Mouse (Mus musculus) R1 (cell line): ENCODE measurements around the gene Mrpl2.
A peak's percentile ranks its signal among the peaks of the same experiment; 100 is the strongest.

Source experiments
- DNase-seq: peaks from one replicate; pipeline ENCODE4 v3.0.0-alpha.2; 2018; ENCODE audit warnings: low read depth, low spot score

The Mrpl2 gene

DNA sequence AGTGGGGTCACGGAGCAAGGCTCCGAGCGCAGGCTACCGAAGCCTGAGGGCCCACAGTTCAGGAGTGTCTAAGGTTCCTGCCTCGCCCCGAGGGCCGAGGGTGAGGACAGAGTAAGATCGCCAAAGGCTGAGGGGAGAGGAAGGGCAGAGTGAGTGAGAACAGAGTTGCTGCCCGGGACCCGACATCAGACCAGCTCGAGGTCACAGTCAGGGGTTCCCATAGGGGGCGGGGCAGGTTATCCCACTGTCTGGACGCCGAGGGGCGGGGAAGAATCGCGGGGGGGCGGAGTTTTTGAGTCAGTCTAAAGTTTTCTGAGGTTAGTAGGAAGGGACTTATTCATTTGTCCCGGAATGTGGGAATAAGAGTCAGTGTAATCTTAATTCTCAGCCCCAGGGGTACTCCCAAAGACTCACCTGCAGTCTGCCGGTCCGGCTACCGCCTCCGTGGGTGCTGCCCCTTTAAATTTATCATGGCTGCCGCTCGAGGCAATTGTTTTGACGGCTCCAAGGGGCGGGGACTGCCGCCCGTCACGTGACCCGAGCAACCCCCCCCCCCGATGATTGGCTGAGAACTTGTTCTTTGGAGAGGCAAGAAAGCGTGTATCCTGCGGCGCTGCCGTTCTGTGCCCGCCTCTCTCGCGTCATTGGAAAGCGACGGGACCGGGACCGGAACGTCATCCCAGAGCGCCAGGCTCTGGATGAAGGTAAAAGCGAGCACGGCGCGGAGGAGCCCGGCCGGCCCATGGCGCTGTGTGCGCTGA lies at the start of gene Mrpl2, which contains the start of gene Klc4:
Gene Mrpl2 (plus strand): TSS at position 669 of the 761 bp plus-strand sequence.
Gene Klc4 (minus strand): TSS at position 462 of the 761 bp plus-strand sequence.
- peak; percentile 99 for DNase-seq

DNA sequence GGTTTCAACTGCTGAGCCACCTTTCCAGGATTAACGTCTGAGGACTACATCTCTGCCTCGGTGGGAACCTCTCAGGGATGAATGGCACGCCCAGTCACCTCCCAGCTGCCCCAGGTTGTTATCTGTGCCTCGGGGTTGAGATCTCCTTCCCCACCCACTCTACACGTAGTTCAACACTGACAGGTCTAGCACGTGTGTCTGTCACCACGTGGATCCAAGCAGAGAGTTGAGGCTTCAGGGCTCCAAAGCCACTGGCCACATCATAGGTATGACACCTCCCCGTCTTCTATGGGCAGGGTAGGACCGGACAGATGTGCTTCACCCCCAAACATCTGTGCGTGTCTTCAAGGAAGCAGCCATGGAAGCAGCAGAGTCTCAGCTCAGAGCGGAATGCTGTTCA lies 48.1 kb upstream of the Mrpl2 start:
- DNase-seq = no peak

DNA sequence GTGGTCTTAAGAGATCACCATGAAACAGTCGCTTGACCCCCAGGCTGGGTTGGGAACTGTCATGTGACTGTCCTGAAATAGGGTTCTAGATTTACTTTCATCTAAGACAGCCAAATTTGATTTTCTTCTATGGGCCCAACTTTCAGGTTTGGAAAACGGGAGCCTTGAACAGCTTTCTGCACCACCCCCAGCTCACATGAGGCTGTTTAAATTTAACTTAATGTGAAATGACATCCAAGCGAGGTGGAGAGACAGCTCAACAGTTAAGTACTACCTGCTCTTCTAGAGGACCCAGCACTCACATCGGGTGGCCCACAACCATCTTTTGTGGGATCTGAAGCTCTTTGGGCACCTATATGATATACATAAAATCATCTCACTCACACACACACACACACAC lies 47.1 kb upstream of the Mrpl2 start:
- no peak for DNase-seq

DNA sequence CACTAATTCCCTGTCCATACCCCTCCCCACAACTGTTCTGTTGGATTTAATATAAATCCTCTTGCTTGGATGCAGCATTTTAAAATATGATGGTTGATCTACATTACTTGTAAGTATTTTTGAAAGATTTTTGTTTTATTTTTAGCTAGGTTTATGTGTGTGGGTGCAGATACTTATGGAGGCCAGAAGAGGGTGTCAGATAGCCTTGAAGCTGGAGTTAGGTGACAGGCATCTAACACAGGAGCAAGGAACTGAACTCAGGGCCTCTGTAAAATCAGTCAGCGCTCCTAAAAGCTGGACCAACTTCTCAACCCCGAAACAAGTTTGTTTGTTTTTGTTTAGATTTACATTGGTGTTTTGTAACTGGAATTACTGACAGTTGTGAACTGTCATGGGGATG lies 45.5 kb upstream of the Mrpl2 start:
- DNase-seq = peak; percentile 79

DNA sequence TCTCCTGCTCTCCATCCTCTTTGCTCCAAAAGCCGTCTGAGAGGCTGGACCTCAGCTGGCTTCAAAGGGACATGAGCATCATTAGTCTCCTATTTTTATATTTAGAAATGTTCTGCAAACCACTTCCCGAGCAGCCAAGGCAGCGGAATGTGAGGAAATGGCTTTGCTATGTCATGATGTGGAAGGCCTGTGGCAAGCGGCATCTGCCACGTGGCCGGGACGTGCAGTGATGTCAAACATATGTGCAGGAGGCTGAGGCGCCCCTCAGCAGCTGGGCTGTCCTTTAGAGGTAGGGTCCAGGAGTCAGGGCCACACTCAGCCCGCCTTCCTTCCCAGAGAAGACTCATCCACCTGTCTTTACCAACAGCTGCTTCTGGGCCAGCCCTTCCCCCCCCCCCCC lies 43.8 kb upstream of the Mrpl2 start:
- no peak for DNase-seq

DNA sequence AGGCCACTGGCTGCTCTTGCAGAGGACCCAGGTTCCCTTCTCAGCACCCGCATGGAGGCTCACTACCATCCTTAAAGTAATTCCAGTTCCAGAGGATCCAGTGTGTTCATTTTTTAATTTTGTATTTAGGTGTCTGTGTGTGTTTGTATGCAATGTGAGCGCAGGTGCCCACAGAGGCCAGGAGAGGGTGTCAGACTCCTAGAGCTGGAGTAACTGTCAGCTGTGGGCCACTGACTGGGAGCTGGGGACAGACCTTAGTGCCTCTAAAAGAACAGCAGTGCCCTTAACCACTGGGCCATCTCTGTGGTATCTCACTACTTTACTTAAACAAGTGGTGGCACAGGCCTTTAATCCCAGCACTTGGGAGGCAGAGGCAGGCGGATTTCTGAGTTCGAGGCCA lies 42.8 kb upstream of the Mrpl2 start:
- no peak for DNase-seq

DNA sequence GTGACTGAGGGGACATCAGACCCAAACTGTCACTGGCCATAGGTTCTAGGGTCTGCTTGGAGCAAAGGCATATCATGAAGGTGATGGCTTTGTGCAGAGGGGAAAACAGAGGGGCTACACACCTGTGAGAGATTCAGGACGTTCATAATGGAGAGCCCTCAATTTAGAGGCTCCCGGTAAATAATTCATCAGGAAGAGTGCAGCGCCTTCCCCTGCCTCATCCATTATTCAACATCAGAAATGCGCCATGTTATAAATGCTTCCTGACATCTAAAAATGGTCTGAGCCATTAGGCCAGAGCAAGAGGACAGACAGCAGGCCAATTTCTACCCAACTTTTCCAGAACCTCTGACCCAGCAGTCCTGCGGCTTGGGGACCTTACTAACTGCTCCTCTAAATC lies 40.9 kb upstream of the Mrpl2 start:
- no peak for DNase-seq

DNA sequence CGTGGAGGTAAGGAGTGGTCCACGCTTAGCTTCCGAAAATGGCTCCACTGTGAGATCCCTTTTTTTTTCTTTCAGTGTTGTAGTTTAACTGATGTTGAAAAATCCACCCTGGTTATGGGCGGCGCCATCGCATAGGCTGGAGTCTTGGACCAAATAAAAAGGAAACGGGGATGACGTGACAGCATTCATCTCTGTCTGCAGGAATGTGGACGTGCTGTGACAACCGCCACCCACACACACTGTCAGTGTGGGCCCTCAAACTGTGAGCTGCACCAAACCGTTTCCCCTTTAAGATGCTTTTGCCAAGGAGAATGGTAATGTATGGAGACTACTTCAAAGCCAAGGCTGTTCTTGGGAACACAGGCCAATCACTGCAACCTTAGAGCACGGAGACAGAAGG lies 40.0 kb upstream of the Mrpl2 start:
- DNase-seq = peak; percentile 58

DNA sequence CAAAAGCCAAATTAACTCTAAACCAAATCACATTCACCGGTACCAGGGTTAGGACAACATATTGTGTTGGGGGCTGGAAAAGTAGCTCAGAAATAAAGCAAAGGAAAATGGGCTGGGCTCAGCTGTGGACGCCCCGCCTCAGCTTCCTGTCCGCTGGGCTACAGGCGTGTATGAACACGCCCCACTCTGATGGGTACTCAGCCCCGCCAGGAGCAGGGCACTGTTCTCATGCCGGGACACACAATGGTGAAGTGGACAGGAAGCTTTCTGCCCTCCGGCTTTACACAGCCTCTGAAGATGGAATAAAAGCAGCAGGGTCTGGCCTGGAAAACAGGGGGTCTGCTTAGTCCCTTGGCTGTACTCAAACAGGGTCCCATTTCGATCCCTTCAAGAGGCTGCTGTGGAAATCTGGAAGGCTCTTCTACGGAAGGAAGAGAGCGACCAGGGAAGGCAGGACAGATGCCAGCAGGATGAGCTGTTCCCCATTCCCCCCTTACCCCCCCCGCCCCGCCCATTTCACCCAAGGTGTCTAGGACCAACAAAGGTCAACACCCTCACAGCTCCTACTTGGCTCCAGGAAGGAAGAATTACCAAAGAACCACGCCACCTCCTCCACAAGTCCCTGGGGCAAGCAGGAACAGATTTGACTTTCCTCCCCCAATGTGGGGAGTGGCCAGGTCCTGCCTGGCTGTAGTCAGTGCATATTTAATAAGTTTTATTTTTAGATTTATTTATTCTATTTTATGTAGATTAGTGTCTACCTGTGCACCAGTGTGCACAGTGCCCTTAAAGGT lies 36.1 kb upstream of the Mrpl2 start:
- DNase-seq = peak; percentile 49

DNA sequence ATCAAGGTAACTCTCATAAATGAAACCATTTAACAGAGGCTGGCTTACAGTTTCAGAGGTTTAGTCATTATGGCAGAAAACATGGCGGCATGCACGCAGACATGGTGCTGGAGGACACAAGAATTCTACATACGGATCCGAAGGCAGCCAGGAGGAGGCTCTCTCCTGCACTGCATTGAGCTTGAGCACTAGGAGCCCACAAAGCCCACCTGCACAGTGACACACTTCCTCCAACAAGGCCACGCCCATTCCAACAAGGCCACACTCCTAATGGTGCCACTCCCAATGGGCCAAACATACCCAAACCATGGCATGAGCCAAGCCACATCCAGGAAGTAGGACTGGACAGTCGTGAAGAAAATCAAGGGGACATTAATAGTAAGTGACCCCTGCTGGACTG lies 34.7 kb upstream of the Mrpl2 start:
- DNase-seq = peak; percentile 74

DNA sequence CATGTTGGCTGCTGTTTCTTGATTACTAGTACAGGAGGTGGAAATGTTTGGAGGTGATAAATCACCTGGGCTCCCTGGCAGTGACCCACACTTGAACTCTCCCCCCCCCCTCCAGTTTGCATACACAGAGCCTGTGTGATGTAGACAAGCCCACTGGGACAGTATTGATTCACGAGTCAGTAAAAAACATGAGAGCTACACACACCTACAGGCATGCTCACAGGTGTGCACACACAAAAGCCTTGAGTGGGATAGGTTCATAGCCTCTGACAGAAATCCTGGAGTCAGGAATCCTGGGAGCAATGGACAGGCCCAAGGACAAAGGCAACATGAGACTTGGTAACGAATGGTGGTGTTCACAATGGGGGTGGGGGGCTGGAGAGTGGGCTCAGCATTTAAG lies 33.8 kb upstream of the Mrpl2 start:
- no peak for DNase-seq

DNA sequence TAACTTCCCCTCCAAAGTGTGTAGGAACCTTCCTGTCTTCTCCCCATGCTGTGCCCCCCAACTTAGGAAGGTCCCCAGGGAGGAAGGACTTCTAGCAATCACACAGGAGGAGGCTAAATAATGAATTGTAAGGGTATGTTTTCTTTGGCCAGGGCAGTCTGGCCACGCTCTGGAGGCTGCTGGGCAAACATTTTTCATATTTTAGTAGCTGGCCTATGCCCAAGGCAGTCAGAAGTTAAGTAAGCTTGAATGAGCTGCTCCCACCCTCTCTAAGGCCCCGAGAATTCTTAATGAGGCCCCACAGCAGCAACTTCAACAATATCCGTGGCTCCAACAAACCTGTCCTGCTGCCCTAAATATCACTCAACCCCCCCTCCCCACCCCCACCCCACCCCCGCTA lies 33.2 kb upstream of the Mrpl2 start:
- DNase-seq = no peak

DNA sequence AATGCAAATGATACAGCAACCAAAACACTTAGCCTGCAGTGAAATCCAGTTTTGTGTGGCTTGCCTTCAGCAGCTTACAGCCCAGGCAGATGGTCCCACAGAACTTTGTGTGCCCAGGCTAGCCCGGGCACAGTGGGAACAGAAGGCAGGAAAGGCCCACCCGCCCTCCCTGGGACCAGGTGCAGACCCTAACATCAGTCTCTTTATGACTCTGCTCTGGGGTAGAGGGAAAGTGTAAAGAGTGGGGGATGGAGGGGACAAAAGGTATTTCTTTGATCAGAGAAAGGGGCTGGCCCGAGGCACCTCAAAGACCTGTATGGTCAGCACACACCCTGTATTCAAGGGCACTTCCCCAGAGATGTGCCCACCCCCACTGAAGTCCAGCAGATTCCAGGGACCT lies 32.8 kb upstream of the Mrpl2 start:
- DNase-seq = no peak

DNA sequence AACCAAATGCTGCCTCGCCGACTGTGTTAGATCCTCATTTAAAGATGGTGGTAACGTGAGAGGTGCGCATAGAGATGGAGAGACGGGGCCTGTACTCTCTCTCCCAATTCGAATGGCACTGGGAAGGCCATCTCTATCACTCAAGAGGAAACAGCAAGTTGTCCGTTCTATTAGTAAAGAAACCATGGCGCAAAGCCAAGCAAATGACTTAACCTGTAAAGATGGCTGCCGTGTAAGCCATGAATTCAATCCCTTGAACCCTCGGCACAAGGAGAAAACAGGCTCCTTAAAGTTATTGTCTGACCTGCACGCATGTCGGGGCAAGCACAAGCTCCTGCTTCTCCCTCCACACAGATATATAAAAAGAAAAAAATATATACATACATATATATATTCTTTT lies 28.2 kb upstream of the Mrpl2 start:
- DNase-seq = no peak

DNA sequence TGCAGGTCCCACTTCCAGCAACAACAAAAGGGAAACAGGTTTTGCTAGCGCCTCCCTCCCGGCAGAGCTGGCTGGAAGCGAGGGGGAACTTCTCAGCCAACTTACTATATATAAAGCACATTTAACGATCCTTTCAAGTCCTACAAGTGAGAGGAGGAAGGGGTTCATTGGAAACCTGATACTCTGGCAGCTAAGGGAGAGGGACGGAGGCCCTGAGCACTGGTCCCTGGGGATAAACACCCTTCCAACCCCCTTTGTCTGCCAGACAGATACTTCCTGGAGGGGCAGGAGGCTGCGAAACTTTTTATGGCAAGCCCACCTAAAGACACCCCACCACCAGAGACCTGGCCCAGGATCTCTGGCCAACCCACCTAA lies 27.6 kb upstream of the Mrpl2 start:
- no peak for DNase-seq

DNA sequence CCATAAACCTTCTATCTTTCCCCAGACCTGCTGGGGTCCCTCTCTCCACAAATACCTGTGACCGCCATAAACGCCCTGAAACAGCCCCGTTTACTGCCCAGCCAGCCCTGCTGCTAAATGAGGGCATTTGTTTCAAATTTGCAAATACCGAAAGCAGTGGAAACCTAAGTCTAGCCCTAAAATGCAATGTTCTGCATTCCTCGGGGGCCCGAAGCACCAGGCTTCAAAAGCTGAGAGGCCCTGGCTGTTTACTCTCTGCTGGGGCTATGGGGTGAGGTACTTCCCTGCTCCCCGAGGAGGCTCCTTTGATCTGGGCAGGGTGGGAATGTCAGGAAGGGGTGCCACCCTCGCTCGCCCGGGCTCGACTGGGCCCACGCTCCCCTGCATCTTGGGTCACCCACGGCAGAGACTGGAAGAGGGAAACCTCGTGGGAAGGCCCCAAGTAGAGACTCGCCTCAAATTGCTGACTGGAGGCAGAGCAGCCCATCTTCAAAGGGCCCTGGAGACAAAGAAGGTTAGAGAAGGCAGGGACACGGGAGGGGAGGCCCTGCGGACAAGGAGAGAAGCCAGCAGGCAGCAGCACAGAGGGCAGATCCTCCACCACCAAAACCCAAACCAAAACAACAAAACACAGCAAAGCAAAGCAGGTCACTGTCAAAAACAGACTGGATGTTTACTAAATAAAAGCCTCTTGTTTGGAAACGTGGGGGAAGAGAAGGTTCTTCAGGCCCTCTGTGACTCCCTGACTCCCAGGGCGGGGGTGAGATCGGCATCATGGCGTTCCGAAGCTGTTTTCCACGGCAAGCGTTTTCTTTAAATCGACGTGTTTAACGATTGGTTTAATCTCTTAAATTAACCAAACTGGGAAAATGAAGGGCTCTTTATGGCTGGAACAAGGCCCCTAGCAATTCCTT lies 27.0 kb upstream of the Mrpl2 start:
- no peak for DNase-seq

DNA sequence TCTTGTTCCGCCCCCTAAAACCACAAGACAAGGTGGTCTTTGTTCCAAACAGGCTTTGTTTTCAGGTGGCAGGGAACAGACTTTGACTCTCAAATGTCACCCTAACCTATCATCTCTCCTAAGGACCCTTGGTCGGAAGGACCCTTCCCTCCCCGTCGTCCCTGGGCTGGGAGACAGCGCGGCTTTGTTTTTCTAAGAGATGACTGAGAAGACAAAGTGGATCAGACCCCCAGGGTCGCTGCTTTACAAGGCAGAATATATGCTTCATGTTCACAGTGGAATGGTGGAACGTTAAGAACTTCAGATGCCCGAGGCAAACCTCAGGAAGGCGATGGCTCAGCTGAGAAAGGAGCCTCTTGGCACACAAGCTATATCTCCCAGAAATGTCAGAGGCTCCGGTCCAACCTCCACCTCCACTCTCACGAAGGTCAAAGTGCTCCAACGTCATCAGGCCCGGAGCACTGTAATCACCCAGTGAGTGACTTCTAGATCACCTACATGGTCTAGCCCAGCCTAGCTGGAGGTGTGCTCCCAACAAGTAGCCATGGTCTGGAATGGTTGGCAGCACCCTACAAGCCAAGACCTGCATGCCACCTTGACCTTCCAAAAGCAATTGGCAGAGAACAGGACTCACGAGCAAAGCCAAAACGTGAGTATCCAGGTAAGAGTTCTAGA lies 26.2 kb upstream of the Mrpl2 start:
- DNase-seq = no peak

DNA sequence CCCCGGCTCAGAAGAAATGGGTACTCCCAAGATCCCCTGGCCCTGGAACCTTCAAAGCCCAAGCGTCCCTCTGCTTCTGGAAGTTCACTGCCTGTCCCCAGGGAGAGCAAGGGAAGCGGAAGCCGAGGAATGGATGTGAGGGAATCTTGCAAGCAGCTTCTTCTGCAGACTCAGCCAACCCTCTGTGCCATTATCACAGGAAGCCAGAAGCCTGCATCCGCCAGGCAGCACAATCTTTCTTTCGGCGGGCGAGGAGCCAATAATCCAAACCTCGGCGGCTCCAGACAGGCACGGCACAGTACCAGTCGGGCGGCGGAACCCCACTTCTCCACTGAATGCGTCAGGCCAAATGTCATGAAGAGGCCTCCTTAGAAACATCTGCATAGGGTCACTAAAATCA lies 24.7 kb upstream of the Mrpl2 start:
- DNase-seq = no peak

DNA sequence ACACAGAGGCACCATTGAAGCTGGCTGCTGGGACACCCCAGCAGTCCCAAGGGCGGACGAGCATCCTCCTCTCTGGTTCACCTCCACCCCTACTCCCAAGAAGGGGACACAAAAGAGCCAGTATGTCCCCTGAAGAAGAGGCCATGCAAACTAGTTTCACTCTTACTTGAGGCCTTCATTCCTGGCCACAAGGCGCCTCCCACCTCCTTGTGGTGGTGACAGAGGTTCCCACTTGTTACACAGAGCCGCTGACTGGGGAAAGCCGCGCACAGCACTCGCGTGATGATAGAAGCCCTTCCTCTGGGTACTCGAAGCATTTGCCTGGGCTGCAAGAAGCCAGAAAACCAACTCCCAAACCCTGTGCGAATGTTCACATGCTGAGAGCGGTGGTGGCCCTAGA lies 23.8 kb upstream of the Mrpl2 start:
- peak; percentile 48 for DNase-seq

DNA sequence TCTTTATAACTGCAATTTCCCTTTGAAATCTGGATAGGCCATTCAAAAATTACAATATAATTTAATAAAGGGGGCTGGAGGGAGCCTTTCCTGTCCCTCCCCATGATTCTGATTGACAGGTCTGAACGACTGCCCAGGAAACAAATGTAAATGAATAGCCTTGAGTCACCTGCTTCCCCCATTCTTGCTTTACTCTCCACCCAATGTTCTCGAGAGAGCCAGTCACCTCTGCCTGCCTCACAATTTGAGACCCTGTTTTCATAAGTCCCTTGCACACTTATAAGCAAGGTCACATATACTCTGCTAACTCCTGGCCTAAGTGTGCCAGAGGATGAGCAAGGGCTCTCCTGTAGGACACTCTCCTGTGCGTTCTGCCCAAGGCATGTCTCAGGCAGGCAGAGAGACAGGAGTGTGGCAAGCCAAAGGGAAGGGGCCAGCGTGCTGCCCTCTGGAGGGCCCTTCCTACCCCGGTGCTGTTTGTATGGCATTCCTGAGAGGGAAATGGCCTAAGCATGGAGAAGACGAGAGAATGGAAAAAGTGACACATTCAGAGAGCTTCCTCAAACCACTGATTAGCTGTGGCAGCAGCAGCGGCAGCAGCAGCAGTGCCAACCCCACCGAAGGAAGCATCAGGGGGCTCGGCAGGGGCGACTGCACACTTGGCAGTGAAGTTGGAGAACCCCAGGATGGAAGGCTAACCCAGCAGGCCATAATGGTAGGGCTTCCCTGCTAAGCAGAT lies 22.0 kb upstream of the Mrpl2 start:
- peak; percentile 36 for DNase-seq

DNA sequence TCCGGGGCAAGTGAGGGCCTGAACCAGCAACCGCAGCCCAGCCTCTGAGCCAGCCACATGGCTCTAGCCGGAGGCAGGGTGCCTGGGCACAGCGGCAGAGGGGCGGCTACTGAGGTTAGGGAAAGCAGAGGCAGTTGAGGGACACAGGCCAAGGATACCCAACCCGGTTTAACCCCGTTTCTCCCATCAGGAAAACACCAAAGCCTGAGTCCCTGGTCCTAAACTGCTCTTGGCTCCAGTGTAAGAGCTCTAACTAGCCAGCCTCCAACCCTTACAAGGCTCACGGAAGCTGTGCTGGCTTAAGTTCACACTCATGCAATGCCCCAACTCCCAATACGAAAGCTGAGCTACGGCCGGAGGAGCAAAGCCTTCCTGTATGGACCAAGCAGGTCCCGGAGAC lies 21.4 kb upstream of the Mrpl2 start:
- DNase-seq = no peak
